Mouse (Mus musculus): ENCODE measurements around the gene Ankrd55.

GRCm38 (mm10) chr13:112364698-112365097 lies 76.4 kb downstream of the Ankrd55 start:
- TF ChIP-seq CTCF (conservative IDR thresholded peaks at IDR 0.05; ENCODE audit: insufficient read depth, insufficient read length, low read depth, low read length) (no peak), POLR2A (IDR thresholded peaks at IDR 0.05; ENCODE audit: low read depth, low read length) (no peak)
